Mouse (Mus musculus): ENCODE measurements at regions not wholly inside any gene's neighbourhood (a gene's known extent, or its start where the extent isn't known, plus 50 kb on each side); places are given as distances from the start of the nearest gene placed in this dataset.

DNA sequence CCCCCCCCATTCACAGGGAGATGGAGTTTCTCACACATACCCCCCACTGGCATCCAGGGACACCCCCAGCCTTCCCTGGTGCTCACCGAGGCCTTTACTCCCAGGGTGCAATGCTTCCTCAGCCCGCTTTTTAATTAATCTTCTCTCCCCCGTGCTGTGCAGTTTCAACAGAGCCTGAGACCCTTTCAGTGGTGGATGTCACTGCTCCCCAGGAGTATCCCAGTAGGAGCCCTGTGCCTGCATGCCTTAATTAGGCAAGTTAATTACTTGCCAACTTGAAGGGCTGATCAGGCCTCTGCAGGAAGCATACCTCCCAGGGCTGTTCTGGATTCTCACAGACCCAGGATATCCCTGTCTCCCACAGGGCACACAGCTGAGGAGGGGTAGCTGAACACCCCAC lies 99.7 kb downstream of the Nptx2 start:
- Histone ChIP-seq H3K4me2 (replicated peaks; ENCODE audit: low read depth, low read length) (no peak overlapping the region), H3K4me3 (ENCODE audit: low read depth, low read length) (no peak overlapping the region), H3K27me3 (replicated peaks; ENCODE audit: insufficient read depth, low read length) (no peaks in the 10 kb centered on the region), H3K9ac (replicated peaks; ENCODE audit: low read depth) (no peak overlapping the region), H3K4me1 (ENCODE audit: insufficient read depth, low read depth, low read length) (no peaks in the 10 kb centered on the region), H3K27ac (ENCODE audit: low read length) (no peak overlapping the region), H3K9me3 (ENCODE audit: low read length) (no peaks in the 10 kb centered on the region), H3K36me3 (ENCODE audit: insufficient read depth, low read length) (no peaks in the 10 kb centered on the region)
- no peak for DNase-seq (ENCODE audit: low spot score)
- WGBS = 20% methylated on average over 3 of the region's 3 CpGs
- TF ChIP-seq CTCF (IDR thresholded peaks at IDR 0.05) (no peak), EP300 (IDR thresholded peaks at IDR 0.05) (no peak)
- no peak for ATAC-seq

GRCm38 (mm10) chr5:144647311-144648104 lies 101.8 kb downstream of the Nptx2 start:
- H3K27me3 ChIP-seq (replicated peaks; ENCODE audit: insufficient read depth, low read length) = no peaks in the 10 kb centered on the region
- ATAC-seq (no peak), DNase-seq (ENCODE audit: low spot score) (no peak)
- no peaks in the 10 kb centered on the region for H3K36me3 ChIP-seq (ENCODE audit: insufficient read depth, low read length)
- no peak overlapping the region for H3K27ac ChIP-seq (ENCODE audit: low read length)
- WGBS = 79% methylated on average over 12 of the region's 12 CpGs
- TF ChIP-seq EP300 (IDR thresholded peaks at IDR 0.05) = no peak
- no peak for TF ChIP-seq CTCF (IDR thresholded peaks at IDR 0.05)
- H3K4me1 ChIP-seq (ENCODE audit: insufficient read depth, low read depth, low read length) = no peaks in the 10 kb centered on the region
- no peaks in the 10 kb centered on the region for H3K9me3 ChIP-seq (ENCODE audit: low read length)
- H3K4me3 ChIP-seq (ENCODE audit: low read depth, low read length) = no peak overlapping the region
- H3K9ac ChIP-seq (replicated peaks; ENCODE audit: low read depth) = no peak overlapping the region
- no peak overlapping the region for H3K4me2 ChIP-seq (replicated peaks; ENCODE audit: low read depth, low read length)

- 31% methylated on average over 5 of the region's 5 CpGs for WGBS
Measured at GRCm38 (mm10) chr5:144652231-144652630, 106.5 kb downstream of the Nptx2 start.

DNA sequence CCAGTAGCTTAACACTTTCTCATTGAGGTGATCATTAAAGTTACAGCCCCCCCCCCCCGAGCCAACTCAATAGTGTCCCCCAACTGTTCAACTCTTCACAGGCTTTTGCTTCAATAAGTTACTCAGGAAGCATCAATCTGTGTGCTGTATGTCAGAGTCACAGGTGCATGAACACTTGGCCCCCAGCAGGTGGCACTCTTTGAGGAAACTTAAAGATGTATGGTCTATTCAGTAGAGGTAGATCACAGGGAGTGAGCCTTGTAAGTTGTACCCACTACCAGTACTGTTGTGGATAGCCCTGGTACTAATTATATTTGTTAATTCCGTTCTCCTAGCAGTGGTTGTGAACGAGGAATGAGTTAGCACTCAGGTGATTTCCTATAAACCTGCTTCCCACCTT lies 99.6 kb downstream of the Tmem130 start:
- TF ChIP-seq EP300 (IDR thresholded peaks at IDR 0.05) (no peak), CTCF (IDR thresholded peaks at IDR 0.05) (no peak)
- Histone ChIP-seq H3K27me3 (replicated peaks; ENCODE audit: insufficient read depth, low read length) (no peaks in the 10 kb centered on the region), H3K4me1 (ENCODE audit: insufficient read depth, low read depth, low read length) (no peaks in the 10 kb centered on the region), H3K36me3 (ENCODE audit: insufficient read depth, low read length) (no peaks in the 10 kb centered on the region), H3K9me3 (ENCODE audit: low read length) (no peaks in the 10 kb centered on the region), H3K27ac (ENCODE audit: low read length) (no peak overlapping the region), H3K4me3 (ENCODE audit: low read depth, low read length) (no peak overlapping the region), H3K4me2 (replicated peaks; ENCODE audit: low read depth, low read length) (no peak overlapping the region), H3K9ac (replicated peaks; ENCODE audit: low read depth) (no peak overlapping the region)
- no peak for DNase-seq (ENCODE audit: low spot score)
- no peak for ATAC-seq
- WGBS = 62% methylated on average over 3 of the region's 3 CpGs

More at GRCm38 (mm10) chr5:144652231-144652630, 106.5 kb downstream of the Nptx2 start:
- Histone ChIP-seq H3K9me3 (ENCODE audit: low read length) (no peaks in the 10 kb centered on the region), H3K9ac (replicated peaks; ENCODE audit: low read depth) (no peak overlapping the region), H3K36me3 (ENCODE audit: insufficient read depth, low read length) (no peaks in the 10 kb centered on the region), H3K27me3 (replicated peaks; ENCODE audit: insufficient read depth, low read length) (no peaks in the 10 kb centered on the region), H3K4me3 (ENCODE audit: low read depth, low read length) (no peak overlapping the region), H3K4me2 (replicated peaks; ENCODE audit: low read depth, low read length) (no peak overlapping the region), H3K4me1 (ENCODE audit: insufficient read depth, low read depth, low read length) (no peaks in the 10 kb centered on the region), H3K27ac (ENCODE audit: low read length) (no peak overlapping the region)
- ATAC-seq (no peak), DNase-seq (ENCODE audit: low spot score) (no peak)
- TF ChIP-seq CTCF (IDR thresholded peaks at IDR 0.05) (no peak), EP300 (IDR thresholded peaks at IDR 0.05) (no peak)

DNA sequence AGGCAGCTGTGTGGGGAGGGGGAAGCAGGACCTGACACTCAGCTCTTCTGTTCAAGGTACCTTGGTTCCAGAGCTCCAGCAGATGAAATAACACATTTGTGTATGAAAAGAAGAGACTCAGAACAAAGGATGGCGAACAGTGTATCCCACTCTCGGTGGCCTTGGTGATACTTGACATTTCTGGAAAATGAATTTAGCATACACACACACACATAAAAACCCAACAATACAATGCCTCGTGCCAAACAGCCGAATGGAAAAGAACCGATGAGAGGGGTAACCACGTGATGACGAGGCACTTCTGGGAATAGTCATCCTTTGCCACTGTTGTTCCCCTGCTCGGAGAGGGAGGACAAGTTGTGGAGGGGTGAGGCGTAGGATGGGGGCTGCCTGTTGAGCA lies 97.6 kb downstream of the Tmem130 start:
- no peaks in the 10 kb centered on the region for H3K36me3 ChIP-seq (ENCODE audit: insufficient read depth, low read length)
- no peak for DNase-seq (ENCODE audit: low spot score)
- 80% methylated on average over 9 of the region's 9 CpGs for WGBS
- no peaks in the 10 kb centered on the region for H3K9me3 ChIP-seq (ENCODE audit: low read length)
- no peak for ATAC-seq
- H3K4me3 ChIP-seq (ENCODE audit: low read depth, low read length) = no peak overlapping the region
- H3K9ac ChIP-seq (replicated peaks; ENCODE audit: low read depth) = no peak overlapping the region
- no peak overlapping the region for H3K27ac ChIP-seq (ENCODE audit: low read length)
- H3K4me1 ChIP-seq (ENCODE audit: insufficient read depth, low read depth, low read length) = no peaks in the 10 kb centered on the region
- no peak overlapping the region for H3K4me2 ChIP-seq (replicated peaks; ENCODE audit: low read depth, low read length)
- TF ChIP-seq EP300 (IDR thresholded peaks at IDR 0.05) (no peak), CTCF (IDR thresholded peaks at IDR 0.05) (no peak)
- H3K27me3 ChIP-seq (replicated peaks; ENCODE audit: insufficient read depth, low read length) = no peaks in the 10 kb centered on the region

DNA sequence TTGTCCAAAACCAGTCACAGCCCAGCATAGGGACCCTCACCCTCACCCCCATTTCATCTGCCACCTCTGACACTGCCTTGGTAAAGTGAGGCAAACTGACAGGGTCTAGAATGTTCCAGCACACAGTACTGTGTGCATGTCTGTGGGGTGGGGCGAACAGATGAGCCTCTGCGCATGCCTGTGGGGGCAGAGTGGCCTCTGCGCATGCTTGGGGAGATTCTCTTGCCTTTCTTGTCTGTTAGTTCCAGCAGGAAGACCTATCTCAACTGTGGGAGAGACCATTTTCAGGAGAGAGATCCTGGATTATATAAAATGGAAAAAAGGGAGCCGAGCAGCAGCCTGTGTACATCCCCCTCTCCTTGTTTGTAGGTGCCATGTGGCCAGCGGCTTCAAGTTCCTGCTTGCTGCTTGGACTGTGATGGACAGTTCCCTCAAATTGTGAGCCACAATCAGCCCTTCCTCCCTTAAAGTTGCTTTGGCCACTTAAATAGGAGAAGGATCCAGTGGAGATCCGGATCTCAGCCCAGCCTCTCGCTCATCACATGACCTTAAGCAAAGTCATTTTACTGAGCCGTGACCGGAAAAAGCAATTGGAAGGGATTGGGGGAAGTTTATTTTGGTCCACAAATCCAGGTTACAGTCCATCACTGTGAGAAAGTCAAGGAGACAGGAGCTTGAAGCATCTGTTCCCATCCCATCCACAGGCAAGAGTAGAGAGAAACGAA lies 96.9 kb downstream of the Tmem130 start:
- TF ChIP-seq EP300 (IDR thresholded peaks at IDR 0.05) (no peak), CTCF (IDR thresholded peaks at IDR 0.05) (no peak)
- Histone ChIP-seq H3K4me3 (ENCODE audit: low read depth, low read length) (no peak overlapping the region), H3K36me3 (ENCODE audit: insufficient read depth, low read length) (no peaks in the 10 kb centered on the region), H3K9ac (replicated peaks; ENCODE audit: low read depth) (no peak overlapping the region), H3K4me2 (replicated peaks; ENCODE audit: low read depth, low read length) (no peak overlapping the region), H3K27ac (ENCODE audit: low read length) (no peak overlapping the region), H3K27me3 (replicated peaks; ENCODE audit: insufficient read depth, low read length) (no peaks in the 10 kb centered on the region), H3K4me1 (ENCODE audit: insufficient read depth, low read depth, low read length) (no peaks in the 10 kb centered on the region), H3K9me3 (ENCODE audit: low read length) (no peaks in the 10 kb centered on the region)
- WGBS = 81% methylated on average over 10 of the region's 10 CpGs
- DNase-seq (ENCODE audit: low spot score) (no peak), ATAC-seq (no peak)
